Mouse (Mus musculus) central nervous system, embryonic 14 days (tissue): ENCODE measurements around the gene Gm14744. TPM values are rescaled to one million over a fixed set of nuclear protein-coding genes. Genes with fewer than 3 reads are reported as not detected.

ENCODE experiments used
- polyA plus RNA-seq: library from polyadenylated mRNA; depleted of rRNA; stranded (reverse); fragments of >200 nt; gene quantifications from 2 replicates; pipeline ENCODE4 v1.2.3, GENCODE M21; 2012; rRNA removed

Gene Gm14744
- not detected in 2 replicates for polyA plus RNA-seq

DNA sequence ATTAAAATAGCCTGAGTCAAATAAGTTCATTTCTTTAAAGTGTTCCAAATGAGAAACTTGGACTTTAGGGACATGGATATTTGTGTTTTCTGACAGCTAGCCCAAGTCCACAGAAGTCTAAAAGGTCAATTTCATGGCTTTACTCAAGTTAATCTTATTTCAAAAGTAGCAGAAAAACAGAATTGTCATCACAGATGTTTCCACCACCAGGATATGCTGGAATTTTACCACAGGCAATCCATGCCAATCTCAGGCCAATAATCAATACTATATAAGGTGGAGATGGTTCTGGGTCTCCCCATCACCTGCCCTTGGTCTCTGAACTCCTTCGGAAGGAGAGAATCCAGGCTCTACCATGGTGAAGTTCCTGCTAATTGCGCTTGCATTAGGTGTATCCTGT lies at the start of gene Gm14744:
TSS of gene Gm14744 (plus strand) at position 301 of the 400 bp plus-strand sequence.

GRCm38 (mm10) chrX:77853523-77853922 lies 11.0 kb upstream of the Gm14744 start, which contains the start of gene Pbsn:
Gene Pbsn, minus strand, starts transcription at chrX:77853623.

Other genes starting within 250 kb of the Gm14744 start
- gene Prkx, start 68.5 kb upstream of the Gm14744 start, polyA plus RNA-seq = 18.4 and 20.2 TPM in 2 replicates
- not detected in 2 replicates for gene Pbsn, start 11.1 kb upstream of the Gm14744 start, polyA plus RNA-seq
- gene 5430402E10Rik, start 60.3 kb downstream of the Gm14744 start, polyA plus RNA-seq = not detected in 2 replicates
- gene Obp1a, start 226.6 kb downstream of the Gm14744 start, polyA plus RNA-seq = 0.10 TPM in 1 of 2 replicates, not detected in the other